Mouse (Mus musculus) cerebellum, postnatal 4 days (tissue): ENCODE results near the gene Cers4.

Source experiments
- DNase-seq, 2 experiments: peaks; one replicate each; pipeline ENCODE4 v3.0.0; 2022; ENCODE audit warnings: low spot score in 2 of 2, mixed read lengths in 1 of 2

Gene Cers4

DNA sequence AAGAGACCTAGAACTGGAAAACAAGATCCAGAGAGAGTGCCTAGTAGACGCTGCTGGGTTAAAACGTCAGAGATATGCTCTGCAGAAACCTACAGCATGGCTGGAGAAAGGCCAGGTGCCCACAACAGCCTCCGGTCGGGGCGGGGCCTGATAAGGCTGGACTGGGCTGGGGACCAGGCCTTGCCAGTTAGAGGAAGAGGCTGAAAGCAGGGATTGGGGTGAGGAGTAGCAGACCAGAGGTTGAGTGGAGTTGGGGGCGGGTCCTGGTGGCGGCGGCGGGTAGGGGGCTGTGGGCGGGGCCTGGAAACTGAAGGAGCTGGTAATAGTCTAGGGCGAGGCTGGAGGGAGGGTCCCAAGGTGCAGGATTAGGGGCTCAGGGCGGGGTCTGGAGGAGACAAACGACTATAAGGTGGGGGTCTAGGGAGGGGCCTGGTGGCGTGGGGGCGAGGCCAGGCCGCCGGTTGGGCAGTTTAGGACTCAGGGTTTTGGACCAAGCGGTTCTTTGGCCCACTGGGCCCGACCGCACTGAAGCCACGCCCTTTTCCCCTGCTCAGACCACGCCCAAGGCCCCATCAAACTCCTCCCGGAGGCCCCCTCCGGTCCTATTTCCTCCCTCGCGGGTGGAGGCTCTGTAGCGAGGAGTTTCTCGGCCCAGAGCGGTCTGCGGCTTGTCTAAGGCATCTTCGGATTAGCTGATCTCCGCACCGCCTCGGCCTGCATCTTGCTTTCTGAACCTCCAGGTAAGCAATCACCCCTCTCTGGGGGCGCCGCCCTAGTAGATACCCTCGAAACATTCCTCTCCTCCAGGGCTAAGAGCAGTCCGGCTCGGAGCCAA lies at the start of gene Cers4:
TSS of gene Cers4 (plus strand) at position 176 of the 835 bp plus-strand sequence.
- DNase-seq = peak; percentile 52 to 68

DNA sequence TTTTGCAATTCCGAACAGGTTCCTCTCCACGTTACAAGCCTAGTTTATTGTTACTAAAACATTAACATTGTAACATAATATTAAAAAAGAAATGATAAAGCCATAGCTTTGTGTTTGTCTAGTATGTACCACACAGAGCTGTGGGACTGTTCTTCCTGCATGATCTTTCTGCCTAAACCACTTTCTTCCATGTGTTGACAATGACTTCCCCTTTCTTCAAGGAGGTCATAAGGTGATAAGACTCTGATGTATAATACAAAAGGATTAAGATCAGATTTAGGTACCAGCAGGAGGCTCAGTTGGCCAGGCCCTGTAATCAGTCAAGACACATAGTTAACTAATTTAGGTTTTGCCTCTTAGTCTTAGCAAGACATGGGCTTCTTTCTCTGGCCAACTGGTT lies 34.7 kb upstream of the Cers4 start:
- DNase-seq = no peak

DNA sequence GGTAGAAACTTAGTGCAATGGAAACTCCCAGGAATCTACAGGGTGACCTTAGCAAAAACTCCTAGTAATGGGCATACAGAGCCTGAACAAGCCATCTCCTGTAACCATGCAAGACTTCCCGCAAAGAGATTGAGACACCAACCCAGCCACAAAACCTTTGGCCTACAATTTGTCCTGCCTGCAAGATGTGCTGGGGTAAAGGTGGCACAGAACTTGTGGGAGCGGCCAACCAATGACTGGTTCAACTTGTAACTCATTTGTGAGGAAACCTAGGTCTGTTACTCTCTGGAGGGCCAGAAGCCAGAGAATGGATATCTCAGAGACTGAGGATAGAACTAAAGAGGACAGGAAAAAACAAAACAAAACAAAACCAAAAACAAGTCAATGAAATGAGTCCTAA lies 29.8 kb upstream of the Cers4 start:
- no peak for DNase-seq

DNA sequence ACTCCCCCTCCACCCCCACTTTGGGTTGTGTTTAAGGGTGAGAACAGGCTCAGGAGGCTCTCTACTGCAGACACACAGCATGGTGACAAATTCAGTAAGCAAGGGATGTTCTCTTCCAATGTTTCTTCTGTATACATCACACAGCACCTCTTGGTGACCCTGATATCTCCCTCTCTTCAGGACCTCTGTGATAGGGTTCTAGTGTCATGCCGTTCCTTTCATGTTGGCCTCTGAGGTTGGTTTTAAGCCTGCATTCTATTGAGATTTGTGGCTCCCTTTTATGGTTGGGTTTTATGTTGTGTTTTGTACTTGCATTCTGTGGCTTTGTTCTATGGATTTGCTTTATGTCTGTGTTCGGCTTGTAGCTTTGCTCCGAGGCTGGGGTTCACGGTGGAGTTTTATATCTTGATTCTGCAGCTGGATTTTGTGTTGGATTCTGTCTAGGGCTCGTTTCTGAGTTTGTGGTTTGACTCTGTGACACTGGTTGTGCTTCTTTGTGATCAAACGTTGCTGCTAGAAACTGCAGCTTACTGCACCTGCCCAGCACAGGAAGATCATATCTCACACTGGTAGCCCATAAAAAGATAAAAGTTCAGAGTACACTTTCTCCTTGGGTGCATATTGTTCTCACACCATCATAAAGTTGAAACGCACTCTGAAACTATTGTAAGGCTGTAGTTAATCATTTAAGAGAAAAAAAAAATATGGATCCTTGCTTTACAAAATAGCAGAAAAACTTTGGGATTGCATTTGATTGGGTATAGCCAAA lies 18.2 kb upstream of the Cers4 start:
- no peak for DNase-seq

DNA sequence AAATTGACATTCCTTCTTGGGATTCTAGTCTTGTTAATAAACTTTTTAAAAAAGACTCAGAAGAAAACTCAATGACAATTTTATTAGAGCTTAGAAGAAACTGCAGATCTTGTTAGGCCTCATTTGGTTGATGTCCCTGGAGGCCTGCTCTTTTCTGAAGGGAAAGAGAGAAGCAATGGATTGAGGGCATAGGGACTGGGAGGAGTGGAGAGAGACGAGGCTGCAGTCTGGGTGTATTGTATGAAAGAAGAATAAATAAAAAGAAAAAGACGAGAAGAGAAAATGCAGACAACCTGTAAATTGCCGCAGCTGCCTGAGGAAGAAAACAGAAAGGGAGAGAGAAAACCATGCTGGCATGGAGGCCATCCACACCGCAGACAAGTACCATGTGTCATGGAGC lies 11.7 kb upstream of the Cers4 start:
- no peak for DNase-seq

DNA sequence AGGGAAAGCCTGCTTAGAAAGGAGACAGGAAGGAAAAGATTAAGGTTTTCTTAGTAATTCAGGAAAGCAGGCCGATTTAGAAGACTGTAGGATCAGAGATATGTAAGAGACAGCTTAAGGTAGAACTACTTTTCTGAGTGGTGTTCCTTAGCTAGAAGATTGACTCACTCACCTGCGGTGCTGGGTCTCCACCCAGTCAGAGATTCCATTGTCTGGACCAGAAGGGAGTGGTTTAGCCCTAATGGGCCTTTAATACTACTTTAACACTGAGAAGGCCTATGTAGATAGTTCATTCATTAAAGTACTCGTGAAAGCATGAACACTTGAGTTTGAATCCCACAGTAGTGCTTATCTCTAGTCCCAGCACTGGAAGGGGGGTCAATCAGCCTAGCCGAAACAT lies 11.2 kb upstream of the Cers4 start:
- no peak for DNase-seq

DNA sequence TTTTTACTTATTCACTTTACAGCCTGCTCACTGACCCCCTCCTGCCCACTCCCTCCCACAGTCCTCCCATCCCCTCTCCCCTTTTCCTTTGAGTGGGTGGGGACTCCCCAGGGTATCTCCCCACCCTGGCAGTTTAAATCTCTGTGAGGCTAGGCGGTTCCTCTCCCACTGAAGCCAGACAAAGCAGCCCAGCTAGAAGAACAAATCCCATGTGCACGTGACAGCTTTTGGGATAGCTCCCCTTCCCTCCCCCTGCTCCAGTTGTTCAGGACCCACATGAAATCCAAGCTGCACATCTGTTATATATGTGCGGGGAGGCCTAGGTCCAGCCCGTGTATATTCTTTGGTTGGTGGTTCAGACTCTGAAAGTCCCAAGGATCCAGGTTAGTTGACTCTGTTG lies 10.3 kb upstream of the Cers4 start:
- no peak for DNase-seq

DNA sequence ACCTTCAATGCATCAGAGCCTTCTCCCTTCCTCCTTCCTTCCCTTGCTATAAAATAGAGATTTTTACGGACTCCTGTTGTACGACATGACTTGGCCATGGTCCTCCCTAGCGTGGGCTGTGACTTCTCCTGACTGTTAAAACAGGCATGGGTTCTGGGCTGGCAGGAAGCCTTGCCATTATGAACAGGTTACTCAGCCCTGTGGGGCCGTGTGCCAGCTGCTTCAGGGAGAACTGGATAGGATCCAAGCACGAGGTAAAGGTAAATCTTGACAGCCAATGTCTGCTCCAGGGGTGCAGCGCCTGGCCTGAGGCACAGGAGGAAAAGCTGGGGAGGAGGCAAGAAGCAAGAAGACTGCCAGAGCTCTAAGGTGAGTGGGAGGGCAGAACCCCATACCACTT lies 9.5 kb upstream of the Cers4 start:
- no peak for DNase-seq

DNA sequence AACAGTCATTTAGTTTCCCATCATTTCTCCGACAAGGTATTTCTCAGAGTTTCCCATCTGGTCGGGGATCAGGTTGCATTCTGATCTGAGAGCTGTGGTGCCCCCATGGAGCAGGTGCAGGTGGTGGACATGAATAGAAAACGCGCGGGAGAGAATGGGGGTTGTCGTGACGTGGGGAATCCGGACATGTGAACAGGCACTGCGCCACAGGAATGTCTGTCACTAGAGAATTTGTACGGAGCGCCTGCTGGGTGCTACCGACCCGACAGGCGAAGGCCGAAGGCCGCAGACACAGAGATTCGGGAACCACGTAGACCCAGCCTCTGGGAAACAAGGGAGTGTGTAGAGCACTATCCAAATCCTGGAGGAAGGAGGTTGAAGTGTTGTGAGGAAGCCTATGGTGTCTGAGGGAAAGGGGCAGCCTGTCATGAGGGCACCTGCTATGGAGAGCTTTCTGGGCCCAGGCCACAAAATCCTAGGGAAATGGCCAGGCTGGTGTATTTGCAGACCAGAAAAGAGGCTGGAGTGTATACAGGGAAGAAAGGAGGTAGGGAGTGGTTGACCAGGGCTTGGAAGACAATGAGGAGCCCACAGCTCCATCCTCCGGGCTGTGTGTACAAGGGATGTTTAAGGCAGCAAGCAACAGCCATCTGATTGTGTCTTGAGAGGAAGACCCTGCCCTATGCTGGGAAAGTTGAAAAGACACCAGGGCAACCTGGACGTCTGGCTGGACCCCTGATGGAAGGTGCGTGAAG lies 1.0 kb downstream of the Cers4 start:
- peak in 1 of 2 experiments; percentile 43 for DNase-seq

DNA sequence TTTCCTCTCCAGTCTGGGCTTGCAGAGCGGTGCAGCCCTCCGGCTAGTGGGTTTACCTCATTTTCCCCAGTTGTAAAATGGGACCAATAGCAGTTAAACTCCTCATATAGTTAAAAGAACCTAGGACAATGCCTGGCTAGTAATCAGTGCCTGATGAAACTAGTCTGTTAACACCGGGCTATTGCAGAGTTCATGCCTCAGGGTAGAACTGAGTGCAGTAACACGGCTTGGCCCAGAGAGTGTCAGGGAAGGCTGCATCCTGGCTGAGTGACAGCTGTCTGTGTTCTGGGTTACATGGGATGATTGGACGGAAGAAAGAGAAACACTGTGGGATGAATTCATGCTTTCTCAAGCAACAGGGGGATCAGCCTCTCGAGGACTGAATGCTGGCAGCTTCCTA lies 3.1 kb downstream of the Cers4 start:
- no peak for DNase-seq

DNA sequence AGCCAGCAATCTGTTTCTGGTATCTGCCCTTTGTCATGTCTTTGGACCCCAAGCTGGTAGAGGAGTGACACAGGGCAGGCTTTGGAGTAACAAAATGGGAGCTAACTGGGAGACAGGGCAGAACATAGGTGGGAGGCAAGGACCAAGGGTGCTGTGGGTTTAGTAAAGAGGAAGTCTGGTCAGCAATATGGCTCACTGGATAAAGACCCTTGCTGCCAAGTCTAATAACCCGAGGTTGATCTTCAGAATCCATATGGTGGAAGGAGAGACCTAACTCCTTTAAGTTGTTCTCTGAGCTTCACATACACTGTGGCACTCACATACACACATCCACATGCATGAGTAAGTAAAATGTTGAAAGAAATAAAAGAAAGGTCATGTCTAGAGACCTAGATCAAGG lies 4.8 kb downstream of the Cers4 start:
- DNase-seq = no peak

DNA sequence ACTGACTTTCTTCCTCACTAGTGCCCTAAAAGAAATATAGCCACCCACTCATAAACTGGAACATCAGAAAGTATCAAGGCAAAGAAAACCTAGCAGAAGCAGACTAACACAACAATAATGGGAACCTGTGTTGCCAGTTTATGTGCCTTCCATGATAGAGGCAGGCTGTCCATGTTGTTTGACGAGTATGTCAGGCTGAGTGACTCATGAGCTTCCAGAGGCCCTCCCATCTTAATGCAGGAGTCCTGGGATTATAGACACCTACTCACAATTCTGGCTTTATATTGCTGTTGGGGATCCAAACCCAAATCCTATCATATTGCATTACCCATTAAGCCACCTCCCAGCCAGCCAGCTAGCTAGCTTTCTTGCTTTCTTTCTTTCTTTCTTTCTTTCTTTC lies 12.5 kb downstream of the Cers4 start:
- DNase-seq = no peak

DNA sequence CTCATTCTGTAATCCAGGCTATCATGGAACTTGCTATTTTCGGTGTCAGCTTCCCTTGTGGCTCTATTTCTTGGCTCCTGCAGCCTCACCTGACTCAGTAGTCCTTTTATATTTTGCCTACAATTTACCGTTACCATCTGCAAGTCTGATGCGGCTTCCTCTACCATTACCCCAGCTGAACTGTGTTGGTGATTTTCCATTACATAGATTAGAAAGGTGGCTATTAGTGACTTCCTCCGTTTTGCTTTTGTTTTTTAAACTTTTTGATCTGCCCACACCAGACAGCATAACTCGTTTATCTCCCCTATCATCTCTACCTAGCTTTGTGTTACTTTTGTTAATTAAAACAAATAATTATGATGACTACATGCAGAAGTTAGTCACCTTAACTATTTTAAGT lies 14.7 kb downstream of the Cers4 start:
- no peak for DNase-seq

DNA sequence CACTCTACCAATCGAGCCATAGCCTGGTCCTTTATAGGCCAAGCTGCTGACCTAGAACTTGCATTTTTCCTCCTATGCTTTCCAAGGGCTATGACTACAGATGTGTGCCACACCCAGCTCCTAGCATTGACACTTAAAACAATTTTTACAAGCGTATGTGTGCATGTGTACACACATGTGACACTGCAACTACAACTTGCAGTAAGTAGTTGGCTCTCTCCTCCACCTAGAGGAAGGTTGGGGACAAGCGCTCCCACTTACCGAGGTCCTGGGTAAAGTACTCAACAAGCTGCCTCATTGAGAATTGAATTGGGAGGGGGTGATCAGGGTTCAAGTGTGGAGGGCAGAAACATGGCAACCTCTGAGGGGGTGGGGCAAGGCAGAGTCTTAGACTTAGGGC lies 18.0 kb downstream of the Cers4 start:
- DNase-seq = no peak

DNA sequence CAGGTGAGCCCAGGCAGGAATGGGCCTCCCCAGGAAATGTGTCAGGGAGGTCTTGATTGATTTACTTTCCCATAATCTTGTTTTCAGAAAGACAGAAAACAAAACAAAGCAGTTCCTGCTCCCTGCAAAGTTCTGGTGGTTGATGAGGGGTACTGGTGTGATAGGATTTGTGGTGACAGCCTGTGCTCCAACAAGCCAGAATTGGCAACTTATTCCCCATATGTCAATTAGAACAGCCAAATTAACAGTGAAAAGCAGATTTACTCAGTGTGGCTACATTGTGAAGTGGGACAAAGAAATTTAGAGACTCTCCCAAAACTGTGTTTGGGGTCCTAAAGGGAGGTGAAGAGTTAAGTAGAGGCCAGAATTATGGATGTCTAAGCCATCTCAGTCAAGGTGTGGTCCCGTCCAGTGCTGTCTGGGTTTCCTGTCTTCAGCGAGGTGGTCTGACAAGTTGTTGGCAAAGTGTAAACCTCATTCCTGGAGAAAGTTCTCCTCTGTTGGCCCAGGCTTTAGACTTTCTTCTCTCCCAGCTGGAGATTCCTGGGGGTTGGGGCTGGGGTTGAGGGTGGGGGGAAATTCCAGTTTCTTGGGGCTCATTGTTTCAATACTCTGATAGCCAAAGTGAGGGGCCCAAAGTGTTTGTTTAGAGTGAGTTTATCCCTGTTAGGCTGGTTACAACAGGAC lies 18.7 kb downstream of the Cers4 start:
- DNase-seq = no peak

DNA sequence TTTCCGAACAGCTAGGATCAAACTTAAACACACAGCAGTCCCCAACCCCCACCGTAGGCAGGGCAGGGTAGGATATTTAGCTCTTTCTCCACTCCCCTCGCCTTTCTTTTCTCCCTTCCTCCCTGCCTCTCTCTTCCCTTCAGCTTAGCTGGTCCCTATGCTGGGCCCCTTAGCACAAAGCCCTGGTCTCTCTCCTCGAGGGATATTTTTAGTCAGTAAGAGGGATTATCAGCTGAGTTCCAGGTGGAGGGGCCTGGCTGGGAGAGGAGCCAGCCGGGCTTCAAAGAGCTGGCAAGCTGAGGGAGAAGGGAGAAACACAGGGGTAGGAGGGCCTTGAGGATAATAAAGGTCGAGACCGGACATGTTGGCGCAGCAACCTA lies 19.3 kb downstream of the Cers4 start:
- DNase-seq = no peak

DNA sequence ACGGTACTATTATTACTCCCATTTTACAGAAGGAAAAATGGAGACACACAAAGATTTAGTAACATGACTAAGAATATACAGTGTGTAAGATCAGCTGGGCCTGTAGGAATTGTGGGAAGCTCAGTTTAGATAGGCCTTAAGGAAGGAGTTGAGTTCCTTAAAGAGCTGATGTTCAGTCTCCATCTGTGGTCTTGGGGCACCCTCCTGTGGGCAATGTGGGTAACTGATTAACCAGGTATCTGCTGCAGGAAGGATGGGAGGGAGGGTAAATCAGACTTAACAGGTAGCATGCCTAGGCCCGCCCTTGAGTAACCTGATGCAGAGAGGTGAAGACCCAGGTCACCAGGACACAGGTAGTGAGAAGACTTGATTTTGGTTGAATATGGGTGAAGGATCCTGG lies 23.3 kb downstream of the Cers4 start:
- DNase-seq = peak in 1 of 2 experiments; percentile 16

DNA sequence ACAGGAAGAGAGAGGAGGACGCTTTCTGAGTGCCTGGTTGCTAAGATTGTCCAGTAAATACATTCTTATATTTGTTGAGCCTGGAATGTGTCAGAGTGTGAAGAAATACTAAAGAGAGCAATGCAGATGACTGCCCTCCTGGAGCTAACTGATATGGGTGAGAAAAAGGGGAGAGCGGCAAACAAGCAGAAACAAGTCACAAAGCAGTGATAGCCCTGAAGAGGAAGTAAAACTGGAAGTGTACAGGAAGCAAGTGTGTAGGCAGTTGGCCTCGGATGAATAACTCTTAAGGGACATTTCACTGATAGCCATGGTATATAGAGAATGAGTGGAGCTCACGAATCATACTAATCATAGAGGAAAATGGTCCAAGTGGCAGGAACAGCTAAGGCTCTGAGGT lies 28.6 kb downstream of the Cers4 start:
- no peak for DNase-seq

DNA sequence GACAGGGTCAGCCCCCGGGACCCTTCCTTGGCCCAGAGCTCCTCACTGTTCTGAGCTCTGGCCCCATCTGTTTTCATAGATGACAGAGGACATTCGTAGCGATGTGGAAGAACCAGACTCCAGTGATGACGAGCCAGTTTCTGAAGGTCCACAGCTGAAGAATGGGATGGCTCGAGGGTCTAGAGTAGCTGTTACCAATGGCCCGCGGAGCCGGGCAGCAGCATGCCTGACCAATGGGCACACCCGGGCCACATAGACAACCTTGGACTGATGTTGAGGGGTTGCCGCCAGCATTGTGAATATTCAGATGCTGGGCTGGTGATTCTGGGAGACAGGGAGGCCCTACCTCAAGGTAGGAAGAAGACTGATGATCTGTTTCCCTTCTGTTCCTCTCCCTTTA lies 30.7 kb downstream of the Cers4 start:
- DNase-seq = no peak
